Mouse (Mus musculus): ENCODE data around the gene Gm11077. TPM values are rescaled to one million over a fixed set of nuclear protein-coding genes. Genes with fewer than 3 reads are reported as not detected.
A peak's percentile ranks its signal among the peaks of the same experiment; 100 is the strongest.

The Gm11077 gene
- polyA plus RNA-seq, 1 experiment from 2014 or later, result not detected

- whole genome bisulfite sequencing, result 43% methylated on average over 9 of the region's 9 CpGs
- H3K9me3 ChIP-seq (ENCODE audit: control insufficient read depth, low read length), result no peaks in the 10 kb centered on the region
- no peaks in the 10 kb centered on the region for H3K4me1 ChIP-seq (ENCODE audit: control insufficient read depth, insufficient read depth, low read length)
- H3K27me3 ChIP-seq (ENCODE audit: control insufficient read depth, insufficient read depth, low read length), result no peaks in the 10 kb centered on the region
- no peak overlapping the region for H3K4me2 ChIP-seq (ENCODE audit: low read depth, severe bottlenecking)
- ATAC-seq (ENCODE audit: insufficient number of reproducible peaks, low FRiP score, low TSS enrichment, low read depth) (no peak), DNase-seq (ENCODE audit: low spot score) (peak; percentile 45)
- H3K9ac ChIP-seq (ENCODE audit: low read length), result no peak overlapping the region
- no peak overlapping the region for H3K27ac ChIP-seq (replicated peaks; ENCODE audit: low read depth, low read length)
- no peaks in the 10 kb centered on the region for H3K36me3 ChIP-seq (ENCODE audit: control insufficient read depth, insufficient read depth, low read length)
- no peak overlapping the region for H3K4me3 ChIP-seq (ENCODE audit: low read depth, low read length)
Observed at GRCm38 (mm10) chr6:140766365-140766764, 37.3 kb downstream of the Gm11077 start.

GRCm38 (mm10) chr6:140767237-140767636 lies 38.2 kb downstream of the Gm11077 start:
- 83% methylated on average over 6 of the region's 6 CpGs for WGBS

GRCm38 (mm10) chr6:140768180-140768579 lies 39.1 kb downstream of the Gm11077 start:
- H3K9me3 ChIP-seq (ENCODE audit: control insufficient read depth, low read length), result no peaks in the 10 kb centered on the region
- DNase-seq (ENCODE audit: low spot score), result no peak
- H3K4me3 ChIP-seq (ENCODE audit: low read depth, low read length), result no peak overlapping the region
- no peaks in the 10 kb centered on the region for H3K27me3 ChIP-seq (ENCODE audit: control insufficient read depth, insufficient read depth, low read length)
- H3K36me3 ChIP-seq (ENCODE audit: control insufficient read depth, insufficient read depth, low read length), result no peaks in the 10 kb centered on the region
- no peak for ATAC-seq (ENCODE audit: insufficient number of reproducible peaks, low FRiP score, low TSS enrichment, low read depth)
- H3K9ac ChIP-seq (ENCODE audit: low read length), result no peak overlapping the region
- WGBS, result 86% methylated on average over 8 of the region's 8 CpGs
- no peak overlapping the region for H3K4me2 ChIP-seq (ENCODE audit: low read depth, severe bottlenecking)
- H3K27ac ChIP-seq (replicated peaks; ENCODE audit: low read depth, low read length), result no peak overlapping the region
- no peaks in the 10 kb centered on the region for H3K4me1 ChIP-seq (ENCODE audit: control insufficient read depth, insufficient read depth, low read length)

More at GRCm38 (mm10) chr6:140767237-140767636, 38.2 kb downstream of the Gm11077 start:
- H3K27ac ChIP-seq (replicated peaks; ENCODE audit: low read depth, low read length), result no peak overlapping the region
- no peaks in the 10 kb centered on the region for H3K36me3 ChIP-seq (ENCODE audit: control insufficient read depth, insufficient read depth, low read length)
- no peak overlapping the region for H3K9ac ChIP-seq (ENCODE audit: low read length)
- H3K27me3 ChIP-seq (ENCODE audit: control insufficient read depth, insufficient read depth, low read length), result no peaks in the 10 kb centered on the region
- H3K9me3 ChIP-seq (ENCODE audit: control insufficient read depth, low read length), result no peaks in the 10 kb centered on the region
- DNase-seq (ENCODE audit: low spot score) (no peak), ATAC-seq (ENCODE audit: insufficient number of reproducible peaks, low FRiP score, low TSS enrichment, low read depth) (no peak)
- H3K4me1 ChIP-seq (ENCODE audit: control insufficient read depth, insufficient read depth, low read length), result no peaks in the 10 kb centered on the region
- H3K4me2 ChIP-seq (ENCODE audit: low read depth, severe bottlenecking), result no peak overlapping the region
- H3K4me3 ChIP-seq (ENCODE audit: low read depth, low read length), result no peak overlapping the region

GRCm38 (mm10) chr6:140768859-140769640 lies 40.0 kb downstream of the Gm11077 start:
- no peak overlapping the region for H3K4me2 ChIP-seq (ENCODE audit: low read depth, severe bottlenecking)
- 52% methylated on average over 21 of the region's 21 CpGs for WGBS
- ATAC-seq (ENCODE audit: insufficient number of reproducible peaks, low FRiP score, low TSS enrichment, low read depth), result no peak
- no peak overlapping the region for H3K4me3 ChIP-seq (ENCODE audit: low read depth, low read length)
- H3K4me1 ChIP-seq (ENCODE audit: control insufficient read depth, insufficient read depth, low read length), result no peaks in the 10 kb centered on the region
- DNase-seq (ENCODE audit: low spot score), result peak; percentile 28
- H3K36me3 ChIP-seq (ENCODE audit: control insufficient read depth, insufficient read depth, low read length), result no peaks in the 10 kb centered on the region
- H3K27me3 ChIP-seq (ENCODE audit: control insufficient read depth, insufficient read depth, low read length), result no peaks in the 10 kb centered on the region
- H3K27ac ChIP-seq (replicated peaks; ENCODE audit: low read depth, low read length), result no peak overlapping the region
- H3K9me3 ChIP-seq (ENCODE audit: control insufficient read depth, low read length), result no peaks in the 10 kb centered on the region
- H3K9ac ChIP-seq (ENCODE audit: low read length), result no peak overlapping the region

GRCm38 (mm10) chr6:140776274-140776673 lies 47.2 kb downstream of the Gm11077 start:
- no peak for DNase-seq (ENCODE audit: low spot score)
- H3K4me3 ChIP-seq (ENCODE audit: low read depth, low read length), result no peak overlapping the region
- ATAC-seq (ENCODE audit: insufficient number of reproducible peaks, low FRiP score, low TSS enrichment, low read depth), result no peak

GRCm38 (mm10) chr6:140782524-140782923 lies 53.4 kb downstream of the Gm11077 start:
- H3K27me3 ChIP-seq (ENCODE audit: control insufficient read depth, insufficient read depth, low read length), result no peaks in the 10 kb centered on the region
- DNase-seq (ENCODE audit: low spot score) (no peak), ATAC-seq (ENCODE audit: insufficient number of reproducible peaks, low FRiP score, low TSS enrichment, low read depth) (0 out of 2 replicates have a peak, but pooled peaks have one; percentile 11)
- H3K9me3 ChIP-seq (ENCODE audit: control insufficient read depth, low read length), result no peaks in the 10 kb centered on the region
- no peak overlapping the region for H3K4me3 ChIP-seq (ENCODE audit: low read depth, low read length)
- H3K4me2 ChIP-seq (ENCODE audit: low read depth, severe bottlenecking), result no peak overlapping the region
- no peak overlapping the region for H3K9ac ChIP-seq (ENCODE audit: low read length)
- 95% methylated on average over 6 of the region's 6 CpGs for WGBS
- no peak overlapping the region for H3K27ac ChIP-seq (replicated peaks; ENCODE audit: low read depth, low read length)
- H3K36me3 ChIP-seq (ENCODE audit: control insufficient read depth, insufficient read depth, low read length), result no peaks in the 10 kb centered on the region
- no peaks in the 10 kb centered on the region for H3K4me1 ChIP-seq (ENCODE audit: control insufficient read depth, insufficient read depth, low read length)

More at GRCm38 (mm10) chr6:140776274-140776673, 47.2 kb downstream of the Gm11077 start:
- no peaks in the 10 kb centered on the region for H3K27me3 ChIP-seq (ENCODE audit: control insufficient read depth, insufficient read depth, low read length)
- no peak overlapping the region for H3K9ac ChIP-seq (ENCODE audit: low read length)
- no peaks in the 10 kb centered on the region for H3K36me3 ChIP-seq (ENCODE audit: control insufficient read depth, insufficient read depth, low read length)
- no peaks in the 10 kb centered on the region for H3K4me1 ChIP-seq (ENCODE audit: control insufficient read depth, insufficient read depth, low read length)
- H3K9me3 ChIP-seq (ENCODE audit: control insufficient read depth, low read length), result no peaks in the 10 kb centered on the region
- WGBS, result 91% methylated on average over 8 of the region's 8 CpGs
- no peak overlapping the region for H3K27ac ChIP-seq (replicated peaks; ENCODE audit: low read depth, low read length)
- no peak overlapping the region for H3K4me2 ChIP-seq (ENCODE audit: low read depth, severe bottlenecking)

- H3K4me3 ChIP-seq (ENCODE audit: low read depth, low read length), result no peak overlapping the region
- WGBS, result 77% methylated on average over 2 of the region's 2 CpGs
- H3K9me3 ChIP-seq (ENCODE audit: control insufficient read depth, low read length), result no peaks in the 10 kb centered on the region
- DNase-seq (ENCODE audit: low spot score) (no peak), ATAC-seq (ENCODE audit: insufficient number of reproducible peaks, low FRiP score, low TSS enrichment, low read depth) (no peak)
- no peaks in the 10 kb centered on the region for H3K4me1 ChIP-seq (ENCODE audit: control insufficient read depth, insufficient read depth, low read length)
- H3K27ac ChIP-seq (replicated peaks; ENCODE audit: low read depth, low read length), result no peak overlapping the region
- H3K36me3 ChIP-seq (ENCODE audit: control insufficient read depth, insufficient read depth, low read length), result no peaks in the 10 kb centered on the region
- H3K9ac ChIP-seq (ENCODE audit: low read length), result no peak overlapping the region
- no peak overlapping the region for H3K4me2 ChIP-seq (ENCODE audit: low read depth, severe bottlenecking)
- H3K27me3 ChIP-seq (ENCODE audit: control insufficient read depth, insufficient read depth, low read length), result no peaks in the 10 kb centered on the region
Observed at GRCm38 (mm10) chr6:140786058-140786457, 57.0 kb downstream of the Gm11077 start.

- Histone ChIP-seq H3K9ac (ENCODE audit: low read length) (no peak overlapping the region), H3K27ac (replicated peaks; ENCODE audit: low read depth, low read length) (no peak overlapping the region), H3K36me3 (ENCODE audit: control insufficient read depth, insufficient read depth, low read length) (no peaks in the 10 kb centered on the region), H3K27me3 (ENCODE audit: control insufficient read depth, insufficient read depth, low read length) (no peaks in the 10 kb centered on the region), H3K4me1 (ENCODE audit: control insufficient read depth, insufficient read depth, low read length) (no peaks in the 10 kb centered on the region), H3K4me2 (ENCODE audit: low read depth, severe bottlenecking) (no peak overlapping the region), H3K4me3 (ENCODE audit: low read depth, low read length) (no peak overlapping the region), H3K9me3 (ENCODE audit: control insufficient read depth, low read length) (no peaks in the 10 kb centered on the region)
- peak; percentile 30 for DNase-seq (ENCODE audit: low spot score)
- 49% methylated on average over 3 of the region's 3 CpGs for WGBS
- no peak for ATAC-seq (ENCODE audit: insufficient number of reproducible peaks, low FRiP score, low TSS enrichment, low read depth)
Observed at GRCm38 (mm10) chr6:140789850-140790249, 60.8 kb downstream of the Gm11077 start.

All from limb, embryonic 11.5 days (tissue).